Mouse (Mus musculus) midbrain, embryonic 11.5 days (tissue): ENCODE measurements around the gene Clk4. TPM values are rescaled to one million over a fixed set of nuclear protein-coding genes. Genes with fewer than 3 reads are reported as not detected.

Source experiments
- ATAC-seq: fragments of 200-750 bp; cut with Nextera tagmentation; 2 replicates; pipeline ENCODE4 v1.8.0; 2017; ENCODE audit warnings: moderate TSS enrichment, moderate library complexity; ENCODE audit not compliant: low FRiP score
- DNase-seq: peaks from one replicate; pipeline ENCODE4 v3.0.0; 2015; ENCODE audit warnings: low spot score; ENCODE audit errors: missing footprints
- H3K27ac ChIP-seq: fragments of 300-500 bp; sonication (generic); 2 replicates; pipeline ENCODE4 v1.5.1; 2014; ENCODE audit warnings: low read depth, low read length
- H3K27me3 ChIP-seq: fragments of 300-500 bp; sonication (generic); 2 replicates; pipeline ENCODE4 v1.6.1; 2014; ENCODE audit warnings: mild to moderate bottlenecking, low read length, moderate library complexity, mixed read lengths; ENCODE audit not compliant: control insufficient read depth, insufficient read depth
- H3K36me3 ChIP-seq: fragments of 300-500 bp; sonication (generic); 2 replicates; pipeline ENCODE4 v1.6.1; 2014; ENCODE audit warnings: mild to moderate bottlenecking, low read length, moderate library complexity, mixed read lengths; ENCODE audit not compliant: control insufficient read depth, insufficient read depth
- H3K4me1 ChIP-seq: fragments of 300-500 bp; sonication (generic); 2 replicates; pipeline ENCODE4 v1.6.1; 2014; ENCODE audit warnings: low read length; ENCODE audit not compliant: control insufficient read depth, insufficient read depth
- H3K4me2 ChIP-seq: fragments of 300-500 bp; sonication (generic); 2 replicates; pipeline ENCODE4 v1.6.1; 2014; ENCODE audit warnings: mild to moderate bottlenecking, moderate library complexity
- H3K4me3 ChIP-seq: fragments of 300-500 bp; sonication (generic); 2 replicates; pipeline ENCODE4 v1.5.1; 2014; ENCODE audit warnings: low read depth, low read length
- H3K9ac ChIP-seq: fragments of 300-500 bp; sonication (generic); 2 replicates; pipeline ENCODE4 v1.6.1; 2014; ENCODE audit warnings: low read length
- H3K9me3 ChIP-seq: fragments of 300-500 bp; sonication (generic); 2 replicates; pipeline ENCODE4 v1.6.1; 2016; ENCODE audit warnings: low read length; ENCODE audit not compliant: control insufficient read depth
- WGBS: fragments of 180-500 bp; shearing (Covaris S2); extraction: QIAGEN DNeasy Blood & Tissue Kit; methylation state at CpG from one replicate; pipeline ENCODE4 v1.1.7; 2014; 5-methylcytosine and 5-hydroxymethylcytosine counted together
- polyA plus RNA-seq: library from polyadenylated mRNA; unstranded; fragments of >200 nt; fragmentation: Nextera tagmentation; extraction: Ambion mirVana; gene quantifications from 2 replicates; pipeline ENCODE4 v1.2.1, GENCODE M21; 2014

The Clk4 gene
- polyA plus RNA-seq, 1 experiment from 2014 or later = 136 TPM

GRCm38 (mm10) chr11:51263286-51263831 lies 1.8 kb downstream of the Clk4 start:
- Histone ChIP-seq H3K4me1 (peaks cover 15% of the 10 kb centered on the region), H3K4me2 (peak overlapping the region; percentile 83), H3K9ac (peak overlapping the region; percentile 96), H3K9me3 (no peaks in the 10 kb centered on the region), H3K36me3 (no peaks in the 10 kb centered on the region), H3K27me3 (no peaks in the 10 kb centered on the region), H3K4me3 (peak overlapping the region; percentile 95), H3K27ac (peak overlapping the region; percentile 78)
- peak; percentile 77 for ATAC-seq
- peak; percentile 96 for DNase-seq
- WGBS = under 1% methylated on average over 50 of the region's 50 CpGs

- DNase-seq = no peak
Observed at GRCm38 (mm10) chr11:51264352-51264751, 2.8 kb downstream of the Clk4 start.

GRCm38 (mm10) chr11:51265326-51265725 lies 3.8 kb downstream of the Clk4 start:
- Histone ChIP-seq H3K27ac (no peak overlapping the region), H3K4me3 (no peak overlapping the region), H3K36me3 (no peaks in the 10 kb centered on the region), H3K27me3 (no peaks in the 10 kb centered on the region), H3K9me3 (no peaks in the 10 kb centered on the region), H3K9ac (0 out of 2 replicates have a peak overlapping the region, but pooled peaks have one; percentile 9), H3K4me2 (peak overlapping the region; percentile 83), H3K4me1 (peaks cover 15% of the 10 kb centered on the region)
- ATAC-seq (no peak), DNase-seq (peak; percentile 89)
- WGBS = 59% methylated on average over 3 of the region's 3 CpGs

More at GRCm38 (mm10) chr11:51264352-51264751, 2.8 kb downstream of the Clk4 start:
- Histone ChIP-seq H3K4me3 (peak overlapping the region; percentile 95), H3K27ac (no peak overlapping the region), H3K9ac (peak overlapping the region; percentile 47; the same call in 1 of the 2 replicates), H3K36me3 (no peaks in the 10 kb centered on the region), H3K4me1 (peaks cover 15% of the 10 kb centered on the region), H3K27me3 (no peaks in the 10 kb centered on the region), H3K9me3 (no peaks in the 10 kb centered on the region), H3K4me2 (peak overlapping the region; percentile 83)
- 41% methylated on average over 6 of the region's 6 CpGs for WGBS
- ATAC-seq = no peak

- no peaks in the 10 kb centered on the region for H3K4me1 ChIP-seq
- no peaks in the 10 kb centered on the region for H3K27me3 ChIP-seq
- ATAC-seq (no peak), DNase-seq (no peak)
- no peak overlapping the region for H3K4me2 ChIP-seq
- no peak overlapping the region for H3K27ac ChIP-seq
- H3K4me3 ChIP-seq = no peak overlapping the region
- H3K36me3 ChIP-seq = peaks cover 8% of the 10 kb centered on the region; the same call in 1 of the 2 replicates
- H3K9ac ChIP-seq = no peak overlapping the region
- H3K9me3 ChIP-seq = no peaks in the 10 kb centered on the region
- 90% methylated on average over 1 of the region's 1 CpGs for WGBS
Observed at GRCm38 (mm10) chr11:51274418-51274817, 12.9 kb downstream of the Clk4 start.

- H3K27me3 ChIP-seq = no peaks in the 10 kb centered on the region; the same call in 1 of the 2 replicates
- H3K36me3 ChIP-seq = no peaks in the 10 kb centered on the region
- WGBS = under 1% methylated on average over 36 of the region's 38 CpGs
- ATAC-seq = peak; percentile 92
- no peak within 1 kb of the TSS for H3K27ac ChIP-seq
- peak; percentile 98 for DNase-seq
- no peaks in the 10 kb centered on the region; the same call in 1 of the 2 replicates for H3K4me1 ChIP-seq
- peak within 1 kb of the TSS; percentile 58 for H3K9ac ChIP-seq
- peak within 1 kb of the TSS; percentile 60 for H3K4me3 ChIP-seq
- H3K4me2 ChIP-seq = peak within 1 kb of the TSS; percentile 68
- H3K9me3 ChIP-seq = no peaks in the 10 kb centered on the region
Observed at GRCm38 (mm10) chr11:51289564-51290041, 28.1 kb downstream of the Clk4 start, which contains the start of gene Col23a1. Gene Col23a1, plus strand, starts transcription at chr11:51289920.

- ATAC-seq = peak; percentile 89
- Histone ChIP-seq H3K27me3 (no peaks in the 10 kb centered on the region; the same call in 1 of the 2 replicates), H3K4me1 (no peaks in the 10 kb centered on the region; the same call in 1 of the 2 replicates), H3K9ac (peak overlapping the region; percentile 58), H3K4me2 (peak overlapping the region; percentile 68), H3K4me3 (peak overlapping the region; percentile 60), H3K36me3 (no peaks in the 10 kb centered on the region), H3K27ac (no peak overlapping the region), H3K9me3 (no peaks in the 10 kb centered on the region)
- DNase-seq = peak; percentile 96
- WGBS = 1% methylated on average over 63 of the region's 74 CpGs
Observed at GRCm38 (mm10) chr11:51290066-51290955, 28.8 kb downstream of the Clk4 start.

- no peak for DNase-seq
- no peak overlapping the region for H3K9ac ChIP-seq
- no peak overlapping the region for H3K4me2 ChIP-seq
- no peaks in the 10 kb centered on the region; the same call in 1 of the 2 replicates for H3K27me3 ChIP-seq
- H3K9me3 ChIP-seq = no peaks in the 10 kb centered on the region
- H3K4me1 ChIP-seq = no peaks in the 10 kb centered on the region; the same call in 1 of the 2 replicates
- 74% methylated on average over 2 of the region's 2 CpGs for WGBS
- no peak overlapping the region for H3K4me3 ChIP-seq
- H3K27ac ChIP-seq = no peak overlapping the region
- no peaks in the 10 kb centered on the region for H3K36me3 ChIP-seq
- ATAC-seq = no peak
Observed at GRCm38 (mm10) chr11:51293956-51294530, 32.5 kb downstream of the Clk4 start.

- Histone ChIP-seq H3K4me1 (no peaks in the 10 kb centered on the region), H3K4me3 (no peak overlapping the region), H3K27ac (no peak overlapping the region), H3K27me3 (no peaks in the 10 kb centered on the region; the same call in 1 of the 2 replicates), H3K9ac (no peak overlapping the region), H3K36me3 (no peaks in the 10 kb centered on the region), H3K4me2 (no peak overlapping the region), H3K9me3 (no peaks in the 10 kb centered on the region)
- no peak for ATAC-seq
- 90% methylated on average over 3 of the region's 3 CpGs for WGBS
- no peak for DNase-seq
Observed at GRCm38 (mm10) chr11:51295742-51296141, 34.2 kb downstream of the Clk4 start.
